Mouse (Mus musculus): ENCODE data around the gene H2-Aa. TPM values are rescaled to one million over a fixed set of nuclear protein-coding genes. Genes with fewer than 3 reads are reported as not detected.

H2-Aa gene
- total RNA-seq, 2 experiments from 2014 or later = 109 to 193 TPM

DNA sequence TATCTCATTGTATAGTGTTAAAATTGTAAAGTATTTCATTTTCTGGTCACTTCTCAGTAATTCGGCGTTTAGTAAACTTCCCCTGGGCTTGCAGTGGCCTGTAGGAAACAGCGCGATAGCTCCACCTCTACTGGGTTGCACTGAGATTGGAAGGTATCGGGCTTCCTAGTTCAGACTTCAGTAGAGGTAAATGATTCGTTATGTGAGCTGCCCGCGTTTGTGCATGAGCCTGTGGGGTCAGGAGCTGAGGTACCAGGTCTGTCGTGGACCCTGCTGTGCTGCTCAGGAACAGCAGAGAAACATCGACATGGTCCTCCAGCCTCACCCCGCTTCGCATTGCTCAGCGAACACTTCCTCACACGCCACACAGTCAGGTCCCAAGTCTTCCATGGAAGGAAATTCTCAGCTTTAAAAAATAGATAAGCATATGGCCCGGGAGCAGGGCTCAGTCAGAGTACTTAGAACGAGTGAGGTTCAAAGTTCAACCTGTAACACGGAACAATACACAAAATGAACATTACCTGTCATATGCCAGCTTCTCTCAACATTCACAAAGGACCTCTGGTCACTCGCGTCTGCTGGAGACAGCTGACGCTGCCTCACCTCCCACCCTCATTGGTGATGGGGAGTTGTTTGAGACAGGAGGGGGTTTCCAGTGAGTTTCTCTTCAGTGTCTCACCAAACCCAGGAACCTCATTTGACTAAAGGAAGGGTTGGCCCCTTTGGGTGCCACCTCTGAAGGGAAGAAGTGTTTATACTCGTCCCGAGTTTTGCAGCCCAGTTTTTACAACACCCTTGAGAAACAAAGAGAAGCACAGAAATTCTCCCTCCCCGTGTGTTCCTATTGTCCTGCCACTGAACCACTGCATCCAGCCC is 13.3 kb upstream of the H2-Aa start:
- no peak for ATAC-seq (ENCODE audit: poor library complexity, severe bottlenecking)

DNA sequence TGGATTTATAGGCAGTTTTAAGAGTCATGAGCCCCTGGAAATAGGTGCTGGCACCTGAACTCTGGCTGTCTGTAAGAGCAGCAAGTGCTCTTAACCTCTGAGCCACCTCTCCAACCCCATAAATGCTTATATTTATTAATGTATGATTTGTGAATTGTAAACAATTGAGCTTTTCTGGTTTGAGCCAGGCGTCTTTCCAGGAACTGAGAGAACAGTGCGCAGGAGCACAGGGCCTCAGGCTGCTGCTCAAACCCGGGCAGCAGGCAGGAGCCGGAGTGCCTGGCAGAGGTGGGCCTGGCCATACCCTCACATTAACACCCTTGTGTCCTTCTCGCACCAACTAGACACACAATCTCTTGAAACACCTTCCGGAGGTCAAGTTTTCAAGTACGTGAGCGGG is 12.4 kb upstream of the H2-Aa start:
- ATAC-seq (ENCODE audit: poor library complexity, severe bottlenecking) = no peak

DNA sequence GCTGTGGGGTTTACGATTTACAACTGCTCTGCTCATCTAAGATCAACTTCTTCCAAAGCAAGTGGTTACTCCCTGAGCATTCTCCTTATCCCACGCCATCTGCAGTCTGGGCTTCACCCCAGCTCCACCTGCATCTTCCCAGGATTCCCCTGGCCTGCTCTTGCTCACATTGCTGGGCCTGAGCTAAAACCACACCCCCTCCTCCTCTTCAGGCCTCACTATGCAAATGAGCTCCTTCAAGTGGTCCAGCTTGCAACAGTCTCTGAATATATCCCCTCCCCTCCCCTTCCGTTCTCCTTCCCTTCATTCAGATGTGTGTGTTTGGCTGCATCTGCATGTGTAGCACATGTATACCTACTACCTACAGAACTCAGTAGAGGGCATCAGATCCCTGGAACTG is 11.7 kb upstream of the H2-Aa start:
- no peak for ATAC-seq (ENCODE audit: poor library complexity, severe bottlenecking)

DNA sequence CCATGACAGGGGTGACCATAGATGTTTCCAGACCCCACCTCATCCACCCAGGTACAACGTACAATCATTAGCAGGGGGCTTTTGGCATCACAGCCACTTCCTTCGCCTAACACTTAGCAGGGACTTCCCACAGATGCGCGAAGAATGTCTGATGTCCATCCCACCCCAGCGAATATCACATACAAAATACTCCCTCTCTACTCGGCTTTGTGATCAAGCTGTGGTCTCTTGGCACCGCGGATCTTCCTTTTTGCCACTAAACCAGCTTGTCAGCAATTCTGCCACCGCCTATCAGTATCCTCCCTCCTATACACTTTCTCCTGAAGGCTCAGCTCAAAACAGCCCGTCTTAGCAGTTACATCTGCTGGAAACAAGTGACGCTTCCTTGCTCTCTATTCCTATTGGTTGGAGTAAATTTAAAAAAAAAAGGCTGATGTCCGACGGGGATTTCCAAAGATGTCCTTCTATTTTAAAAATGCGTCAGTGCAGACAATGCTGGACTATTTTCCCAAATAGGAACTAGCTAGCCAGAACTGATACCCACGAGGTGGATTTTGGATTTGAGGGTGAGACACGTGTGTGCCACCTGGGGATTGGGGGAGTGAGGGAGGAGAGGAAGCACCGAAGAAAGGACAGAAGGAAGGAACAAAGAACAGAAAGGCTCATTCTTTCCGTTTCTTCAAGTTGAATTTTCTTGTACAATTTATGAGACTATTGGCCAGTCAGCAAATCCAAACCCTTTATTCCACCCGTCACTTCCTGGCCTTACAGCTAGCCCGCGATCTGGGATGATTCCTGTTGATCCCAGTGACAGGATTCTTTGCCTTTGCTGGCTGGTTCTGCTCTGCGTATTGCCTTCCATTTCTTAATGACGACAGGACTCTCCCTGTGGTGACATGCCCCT is 8.5 kb upstream of the H2-Aa start:
- ATAC-seq (ENCODE audit: poor library complexity, severe bottlenecking) = peak; percentile 55

DNA sequence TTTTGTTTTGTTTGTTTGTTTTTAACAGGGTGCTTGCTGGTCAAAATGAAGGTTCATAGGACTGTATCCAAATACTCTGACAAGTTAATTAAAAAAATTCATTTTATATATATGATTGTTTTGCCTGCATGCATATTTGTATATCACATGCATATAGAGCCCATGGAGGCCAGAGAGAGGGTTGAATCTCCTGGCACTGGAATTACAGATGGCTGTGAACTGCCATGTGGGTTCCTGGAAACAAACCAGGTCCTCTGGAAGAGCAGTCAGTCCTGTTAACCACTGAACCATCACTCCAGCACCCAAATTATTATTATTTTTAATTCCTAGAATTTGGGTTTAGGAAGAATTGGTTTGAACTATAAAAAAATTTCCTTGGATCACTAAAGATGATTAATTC is 7.7 kb upstream of the H2-Aa start:
- ATAC-seq (ENCODE audit: poor library complexity, severe bottlenecking) = no peak

DNA sequence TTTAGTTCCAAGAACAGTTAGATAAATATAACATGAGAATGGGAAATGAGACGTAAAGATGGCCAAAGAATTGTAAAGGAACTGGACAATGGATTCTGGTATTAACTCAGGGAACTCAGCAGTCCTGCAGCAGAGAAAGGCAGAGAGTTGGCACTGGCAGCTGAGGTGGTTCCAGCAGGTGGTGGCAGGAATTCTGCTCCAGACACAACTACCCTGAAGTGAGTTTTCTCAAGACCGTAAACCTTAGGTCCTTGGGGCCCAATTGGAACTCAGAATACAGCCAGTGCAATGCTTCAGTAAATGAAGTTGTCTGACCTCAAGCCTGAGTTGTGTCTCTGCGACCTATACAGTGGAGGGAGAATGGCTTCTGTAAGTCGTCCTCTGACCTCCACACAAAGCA is 6.6 kb upstream of the H2-Aa start:
- ATAC-seq (ENCODE audit: poor library complexity, severe bottlenecking) = no peak

DNA sequence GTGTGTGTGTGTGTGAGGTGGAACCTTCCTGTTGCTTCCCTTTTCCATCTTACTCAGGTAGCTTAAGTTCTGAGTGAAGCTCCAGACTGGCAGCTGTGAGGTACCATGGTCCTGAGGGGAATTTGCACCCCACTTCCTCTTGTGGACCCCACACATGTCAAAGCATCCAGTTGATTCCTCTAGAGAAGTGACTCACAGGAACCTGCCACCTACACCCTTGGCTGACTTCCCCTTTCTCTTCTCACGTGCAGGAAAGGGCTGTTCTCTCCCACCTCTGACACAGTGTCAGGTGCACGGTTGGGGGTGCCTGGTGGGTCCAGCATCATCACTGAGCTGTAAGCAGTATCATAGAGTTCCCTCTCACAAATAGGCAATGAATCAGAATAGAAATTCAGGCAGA is 5.9 kb upstream of the H2-Aa start:
- ATAC-seq (ENCODE audit: poor library complexity, severe bottlenecking) = peak; percentile 78

DNA sequence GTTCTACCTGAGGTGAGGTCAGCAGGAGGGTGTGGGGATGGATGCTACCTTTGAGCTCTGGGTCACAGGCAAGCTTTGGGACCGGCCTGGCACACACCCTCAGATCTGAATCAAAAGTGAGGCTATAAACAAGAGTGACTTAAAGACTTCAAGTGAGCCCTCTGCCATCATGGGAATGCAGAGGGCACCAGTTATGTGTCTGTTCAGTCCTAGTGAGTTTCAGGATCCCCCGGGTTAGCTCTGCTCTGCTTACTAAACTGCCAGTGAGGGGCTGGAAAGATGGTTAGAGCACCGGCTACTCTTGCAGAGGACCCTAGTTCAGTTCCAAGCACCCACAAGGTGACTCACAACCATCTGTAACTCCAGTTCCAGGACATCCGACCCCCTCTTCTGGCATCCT is 4.9 kb upstream of the H2-Aa start:
- no peak for ATAC-seq (ENCODE audit: poor library complexity, severe bottlenecking)

DNA sequence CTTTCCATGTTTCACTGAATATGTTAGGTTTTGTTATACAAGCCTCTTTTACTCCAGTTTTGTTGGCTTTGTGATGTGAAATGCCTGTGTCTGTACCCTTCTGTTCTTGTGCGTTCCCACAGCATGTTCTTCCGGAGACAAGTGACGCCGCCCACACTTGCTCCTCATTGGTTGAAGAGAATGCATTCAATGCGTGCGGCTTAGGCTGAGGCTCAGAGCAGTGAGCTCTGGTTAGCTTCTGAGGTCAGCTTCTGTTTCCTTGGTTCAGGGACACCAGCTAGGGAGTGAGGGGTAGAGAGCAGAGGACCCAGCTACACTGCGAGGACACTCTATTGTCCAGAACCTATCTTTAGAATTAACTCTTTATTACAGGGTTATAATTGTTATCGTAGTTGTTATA is 4.0 kb upstream of the H2-Aa start:
- peak; percentile 67 for ATAC-seq (ENCODE audit: poor library complexity, severe bottlenecking)

DNA sequence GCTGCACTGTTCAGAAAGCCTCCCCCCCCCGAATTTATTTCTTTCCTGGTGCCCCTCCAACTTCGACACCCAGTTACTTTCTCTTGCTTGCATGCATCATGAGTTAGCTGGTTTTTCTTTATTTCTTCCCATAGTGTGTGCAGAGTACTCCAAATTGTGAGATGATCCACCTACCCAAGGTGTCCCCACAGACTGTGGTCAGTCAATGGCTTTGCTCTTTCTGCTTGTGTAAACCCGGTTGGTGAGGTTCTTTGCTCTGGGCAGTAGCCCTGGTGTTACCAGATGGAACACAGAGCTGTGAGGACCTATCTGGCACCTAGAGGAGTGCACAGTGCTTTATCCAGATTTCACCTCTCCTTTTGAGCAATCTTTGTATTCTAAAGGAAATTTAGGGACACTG is 508 bp upstream of the H2-Aa start:
- no peak for ATAC-seq (ENCODE audit: poor library complexity, severe bottlenecking)

DNA sequence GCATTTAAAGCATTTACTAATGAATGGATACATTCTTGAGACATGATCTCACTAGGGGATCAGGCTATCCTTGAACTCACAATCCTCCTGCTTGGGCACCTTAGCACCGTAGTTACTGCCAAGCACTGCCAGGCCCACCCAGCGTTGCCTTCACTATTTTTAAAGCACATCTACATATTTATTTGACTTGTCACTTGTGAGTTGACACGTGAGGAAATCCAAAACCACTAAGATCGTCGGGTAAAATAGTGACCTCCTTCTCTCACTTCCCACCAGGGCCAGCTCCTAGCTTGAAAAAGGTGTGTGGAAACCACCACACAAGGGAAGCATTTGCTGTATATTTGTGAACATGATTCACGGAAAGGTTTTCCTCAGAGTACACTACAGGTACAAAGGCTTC is 624 bp downstream of the H2-Aa start:
- ATAC-seq (ENCODE audit: poor library complexity, severe bottlenecking) = no peak

DNA sequence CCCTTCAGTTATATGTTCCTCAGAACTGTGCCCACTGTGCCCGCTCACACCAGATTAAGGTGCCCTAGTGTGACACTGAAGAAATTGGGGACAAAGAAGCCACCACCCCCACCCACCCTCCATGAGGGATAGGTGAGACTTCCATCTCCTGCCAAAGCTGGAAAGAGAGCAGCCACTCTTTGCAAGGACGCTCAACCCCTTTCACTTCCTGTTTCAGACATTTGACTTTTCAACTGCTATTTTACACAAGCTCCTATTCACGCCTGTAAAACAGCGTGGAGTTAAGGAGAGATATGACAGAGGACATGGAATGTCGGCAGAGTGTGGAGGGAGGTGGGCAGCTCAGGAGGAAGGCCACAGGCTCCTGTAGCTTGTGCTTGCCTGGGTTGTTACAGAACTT is 1.1 kb downstream of the H2-Aa start:
- ATAC-seq (ENCODE audit: poor library complexity, severe bottlenecking) = no peak

DNA sequence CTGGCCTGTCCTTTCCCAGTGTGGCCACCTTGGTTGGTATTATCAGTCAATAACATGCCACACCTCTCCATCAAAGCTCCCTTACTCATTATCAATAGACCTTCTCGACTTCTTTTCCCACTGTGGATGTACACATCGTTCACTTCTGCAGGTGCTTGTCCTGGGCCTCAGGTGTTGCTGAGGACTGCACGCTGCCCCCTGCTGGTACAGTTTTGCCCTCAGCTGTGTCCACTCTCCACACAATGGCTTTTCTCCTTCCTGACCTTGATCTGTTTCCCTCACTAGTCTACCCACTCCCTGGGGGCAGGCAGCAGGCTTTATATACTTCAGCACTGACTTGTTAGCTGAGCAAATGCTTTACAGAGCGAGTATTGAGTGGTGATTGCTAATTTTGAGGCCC is 1.8 kb downstream of the H2-Aa start:
- ATAC-seq (ENCODE audit: poor library complexity, severe bottlenecking) = peak; percentile 69

DNA sequence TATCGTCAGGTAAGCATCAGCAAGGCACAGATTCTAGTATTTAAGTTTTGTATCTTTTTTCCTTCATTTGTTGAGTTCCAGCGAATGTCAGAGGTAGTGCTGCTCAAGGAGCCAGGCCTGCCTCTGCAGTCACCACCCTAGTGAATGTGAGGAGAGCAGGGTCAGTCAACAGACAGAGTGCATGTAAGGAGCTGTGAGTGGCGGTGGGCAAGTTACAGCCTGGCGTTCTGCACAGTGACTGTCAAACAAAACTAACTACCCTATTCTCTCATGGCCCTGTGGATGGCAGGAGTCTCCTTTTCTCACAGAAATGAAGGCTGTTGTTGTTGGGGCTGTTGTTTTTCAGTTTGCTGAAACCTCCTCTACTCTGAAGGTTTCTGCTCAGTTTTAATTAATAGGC is 2.3 kb downstream of the H2-Aa start:
- no peak for ATAC-seq (ENCODE audit: poor library complexity, severe bottlenecking)

DNA sequence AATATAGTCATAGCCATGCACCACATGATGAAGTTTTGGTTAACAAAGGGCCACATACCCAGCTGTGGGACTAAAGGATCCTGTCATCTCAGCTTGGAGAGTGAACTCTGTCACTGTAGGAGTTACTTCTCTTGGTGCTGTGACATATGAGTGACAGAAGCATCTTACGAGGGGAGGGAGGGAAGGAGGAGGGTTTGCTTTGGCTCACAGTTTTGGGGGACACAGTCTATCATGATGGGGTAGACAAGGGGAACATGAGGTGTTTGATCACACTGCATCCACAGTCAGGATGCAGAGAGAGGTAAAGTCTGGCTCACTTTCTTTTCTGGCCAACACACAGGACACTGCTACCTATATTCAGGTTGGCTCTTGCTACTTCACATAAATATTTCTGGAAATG is 5.8 kb downstream of the H2-Aa start:
- ATAC-seq (ENCODE audit: poor library complexity, severe bottlenecking) = no peak

DNA sequence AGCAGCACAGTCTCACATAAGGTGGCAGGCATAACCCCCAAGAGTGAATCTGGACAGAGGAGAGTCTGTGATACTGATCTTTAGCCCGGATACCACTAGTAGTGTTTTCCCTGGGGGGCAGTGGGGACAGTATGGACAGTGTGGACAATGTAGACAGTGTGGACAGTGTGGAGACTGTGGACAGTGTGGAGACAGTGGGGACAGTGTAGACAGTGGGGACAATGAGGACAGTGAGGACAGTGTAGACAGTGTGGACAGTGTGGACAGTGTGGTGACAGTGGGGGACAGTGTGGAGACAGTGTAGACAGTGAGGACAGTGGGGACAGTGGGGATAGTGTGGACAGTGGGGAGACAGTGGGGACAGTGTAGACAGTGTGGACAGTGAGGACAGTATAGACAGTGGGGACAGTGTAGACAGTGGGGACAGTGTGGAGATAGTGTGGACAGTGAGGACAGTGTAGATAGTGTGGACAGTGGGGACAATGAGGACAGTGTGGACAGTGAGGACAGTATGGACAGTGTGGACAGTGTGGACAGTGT is 7.1 kb downstream of the H2-Aa start:
- no peak for ATAC-seq (ENCODE audit: poor library complexity, severe bottlenecking)

DNA sequence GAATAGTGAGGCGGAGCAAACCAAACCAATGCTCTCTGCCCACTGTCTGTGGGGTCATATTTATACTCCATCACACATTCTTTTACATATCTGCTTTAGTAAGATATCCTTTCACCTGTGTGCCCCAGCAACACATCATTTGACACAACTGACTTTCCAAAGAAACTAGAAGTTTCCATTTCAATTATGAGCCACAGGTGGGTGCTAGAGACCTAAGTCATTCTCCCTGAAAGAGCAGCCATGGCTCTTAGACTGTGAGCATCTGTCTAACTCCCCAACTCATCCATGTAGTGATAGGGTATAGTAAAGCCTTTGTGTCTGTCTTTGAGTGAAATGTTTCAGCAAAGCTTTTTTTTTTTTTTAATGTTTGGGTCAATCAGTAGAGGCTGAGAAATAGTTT is 15.5 kb downstream of the H2-Aa start:
- ATAC-seq (ENCODE audit: poor library complexity, severe bottlenecking) = no peak

DNA sequence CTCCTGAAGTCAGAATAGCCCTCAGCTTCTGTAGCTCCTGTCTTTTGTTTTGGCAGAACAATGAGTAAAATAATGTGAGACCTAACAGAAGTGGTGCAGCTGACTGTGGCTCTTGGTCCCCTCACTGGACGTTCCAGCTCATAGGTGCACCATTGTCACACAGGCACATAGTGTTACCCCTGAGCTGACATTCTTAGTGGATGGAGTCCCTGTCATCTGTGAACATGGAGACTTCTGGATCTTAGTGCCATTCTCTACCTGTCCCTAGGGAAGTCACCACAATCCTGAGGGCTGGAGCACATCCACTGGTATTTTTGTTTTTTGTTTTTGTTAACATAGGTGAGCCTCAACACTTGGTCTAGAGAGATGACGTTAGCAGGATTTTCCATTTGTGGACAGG is 16.7 kb downstream of the H2-Aa start:
- ATAC-seq (ENCODE audit: poor library complexity, severe bottlenecking) = no peak

DNA sequence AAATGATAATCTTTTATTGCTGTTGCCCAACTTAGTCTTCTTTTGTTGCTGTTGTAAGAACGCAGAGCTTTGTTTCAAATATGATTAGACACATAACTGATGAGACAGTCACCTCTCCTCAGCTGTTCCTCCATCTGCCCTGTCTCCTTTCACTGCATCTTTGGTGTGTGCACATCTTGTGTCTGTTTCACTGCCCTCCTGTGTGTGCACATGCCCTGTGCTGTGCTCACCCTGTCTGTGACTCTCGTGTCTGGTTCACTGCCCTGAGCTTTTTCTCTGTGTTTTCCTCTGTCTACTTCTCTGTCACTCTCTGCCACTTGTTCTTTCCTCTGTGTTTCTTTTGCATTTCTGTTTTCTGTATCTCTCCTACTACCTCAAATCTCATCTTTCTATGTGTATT is 17.4 kb downstream of the H2-Aa start:
- no peak for ATAC-seq (ENCODE audit: poor library complexity, severe bottlenecking)

DNA sequence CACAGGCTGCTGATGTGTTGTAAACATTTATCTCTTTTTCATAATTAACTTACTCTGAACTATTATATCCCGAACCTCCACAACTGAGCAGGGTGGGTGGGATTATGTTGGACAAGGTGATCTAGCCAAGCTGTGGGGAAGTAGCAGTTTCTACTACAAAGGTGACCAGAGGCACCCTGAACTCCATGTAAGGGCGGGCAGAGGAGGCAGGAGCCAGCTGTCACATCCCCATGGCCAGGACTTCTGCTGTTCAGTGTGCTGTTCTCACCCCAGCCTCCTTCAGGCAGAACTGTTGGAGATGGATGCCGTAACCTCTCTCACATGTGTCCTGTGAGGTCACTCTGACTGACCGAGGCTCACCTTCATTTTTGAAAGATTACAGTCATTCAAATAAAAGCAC is 17.8 kb downstream of the H2-Aa start:
- no peak for ATAC-seq (ENCODE audit: poor library complexity, severe bottlenecking)

DNA sequence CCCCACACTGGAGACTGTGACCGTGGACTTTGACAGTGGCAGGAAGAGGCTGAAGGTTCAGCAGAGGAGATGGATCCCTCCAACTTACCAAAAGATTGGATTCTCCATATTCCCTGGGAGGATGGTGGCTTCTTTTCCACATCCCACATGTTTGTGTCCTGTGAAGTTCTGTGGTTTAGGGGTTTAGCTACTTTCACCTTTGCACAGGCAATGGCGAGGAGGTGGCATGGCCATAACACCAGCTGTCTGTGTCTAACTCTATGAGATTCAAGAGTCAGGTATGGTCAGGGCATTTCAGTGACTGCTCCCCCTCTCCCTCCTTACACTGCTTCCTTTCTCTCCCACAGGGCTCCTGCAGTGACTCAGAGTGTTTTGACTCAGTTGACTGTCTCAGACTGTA is 18.9 kb downstream of the H2-Aa start:
- ATAC-seq (ENCODE audit: poor library complexity, severe bottlenecking) = no peak

DNA sequence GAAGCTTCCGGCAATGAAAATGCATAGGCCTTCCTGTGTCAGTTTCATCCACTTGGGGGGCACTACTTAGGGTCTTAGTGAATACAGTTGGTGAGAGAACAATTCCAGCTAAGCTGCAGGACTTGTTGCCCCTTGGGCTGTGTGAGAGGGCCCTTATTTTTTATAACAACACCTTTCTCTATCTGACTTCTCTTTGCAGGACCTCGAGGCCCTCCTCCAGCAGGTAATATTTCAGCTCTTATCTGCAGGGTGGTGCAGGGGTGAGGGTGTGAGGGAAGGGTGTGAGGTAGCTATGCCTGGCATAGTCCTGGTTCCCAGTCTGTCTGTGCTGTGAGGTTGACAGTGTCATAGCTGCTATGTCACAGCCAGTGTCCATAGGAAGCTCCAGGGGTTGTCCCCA is 19.4 kb downstream of the H2-Aa start:
- no peak for ATAC-seq (ENCODE audit: poor library complexity, severe bottlenecking)

Measured in megakaryocyte, adult 5-6 weeks (primary cell).